Mouse (Mus musculus): ENCODE results near the gene Uchl1.

The Uchl1 gene

GRCm38 (mm10) chr5:66710445-66711019, 34.6 kb downstream of the Uchl1 start:
- no peak for DNase-seq

- DNase-seq = no peak
These were observed 36.9 kb downstream of the Uchl1 start for GRCm38 (mm10) chr5:66712801-66713200.

- no peak for DNase-seq
These were observed 39.6 kb downstream of the Uchl1 start for GRCm38 (mm10) chr5:66715498-66715931.

- DNase-seq = no peak
These were observed 42.0 kb downstream of the Uchl1 start for GRCm38 (mm10) chr5:66717931-66718330.

GRCm38 (mm10) chr5:66718413-66718812, 42.5 kb downstream of the Uchl1 start:
- DNase-seq = no peak

- no peak for DNase-seq
These were observed 43.0 kb downstream of the Uchl1 start for GRCm38 (mm10) chr5:66718880-66719279.

- DNase-seq = no peak
These were observed 45.0 kb downstream of the Uchl1 start for GRCm38 (mm10) chr5:66720921-66721320.

- no peak for DNase-seq
These were observed 46.7 kb downstream of the Uchl1 start for GRCm38 (mm10) chr5:66722586-66722985.

GRCm38 (mm10) chr5:66723037-66723436, 47.1 kb downstream of the Uchl1 start:
- no peak for DNase-seq

GRCm38 (mm10) chr5:66723626-66724025, 47.7 kb downstream of the Uchl1 start:
- no peak for DNase-seq

- DNase-seq = no peak
These were observed 53.4 kb downstream of the Uchl1 start for GRCm38 (mm10) chr5:66729306-66729705.

GRCm38 (mm10) chr5:66730621-66731301, 54.9 kb downstream of the Uchl1 start:
- DNase-seq = peak; percentile 30

GRCm38 (mm10) chr5:66731302-66731697, 55.4 kb downstream of the Uchl1 start:
- no peak for DNase-seq

GRCm38 (mm10) chr5:66733556-66733955, 57.7 kb downstream of the Uchl1 start:
- no peak for DNase-seq
